Mouse (Mus musculus): ENCODE results near the gene Spdef. TPM values are rescaled to one million over a fixed set of nuclear protein-coding genes. Genes with fewer than 3 reads are reported as not detected.

The Spdef gene
- polyA plus RNA-seq, 1 experiment, result 57.5 TPM

GRCm38 (mm10) chr17:27748123-27748522, 19.4 kb upstream of the Spdef start:
- Histone ChIP-seq H3K4me1 (ENCODE audit: control insufficient read depth, insufficient read depth, insufficient read length, low read length) (no peaks in the 10 kb centered on the region), H3K27me3 (ENCODE audit: control insufficient read depth, insufficient read depth, low read length) (no peaks in the 10 kb centered on the region), H3K36me3 (ENCODE audit: control insufficient read depth, insufficient read depth, low read length) (peaks cover 12% of the 10 kb centered on the region), H3K4me3 (ENCODE audit: low read depth, low read length) (no peak overlapping the region), H3K27ac (ENCODE audit: insufficient read depth, low read depth, low read length) (no peak overlapping the region)
- 77% methylated on average over 2 of the region's 2 CpGs for WGBS
- TF ChIP-seq POLR2A (IDR thresholded peaks at IDR 0.05; ENCODE audit: low read depth, low read length) (no peak), CTCF (IDR thresholded peaks at IDR 0.05; ENCODE audit: extremely low read depth, insufficient read length, insufficient replicate concordance, low read depth, low read length) (no peak)

- H3K4me1 ChIP-seq (ENCODE audit: control insufficient read depth, insufficient read depth, insufficient read length, low read length), result no peaks in the 10 kb centered on the region
- no peak overlapping the region for H3K4me3 ChIP-seq (ENCODE audit: low read depth, low read length)
- H3K27me3 ChIP-seq (ENCODE audit: control insufficient read depth, insufficient read depth, low read length), result no peaks in the 10 kb centered on the region
- no peak for TF ChIP-seq POLR2A (IDR thresholded peaks at IDR 0.05; ENCODE audit: low read depth, low read length)
- TF ChIP-seq CTCF (IDR thresholded peaks at IDR 0.05; ENCODE audit: extremely low read depth, insufficient read length, insufficient replicate concordance, low read depth, low read length), result no peak
- H3K36me3 ChIP-seq (ENCODE audit: control insufficient read depth, insufficient read depth, low read length), result peaks cover 4% of the 10 kb centered on the region; the same call in 1 of the 2 replicates
- 74% methylated on average over 4 of the region's 4 CpGs for WGBS
- H3K27ac ChIP-seq (ENCODE audit: insufficient read depth, low read depth, low read length), result no peak overlapping the region
Measured at GRCm38 (mm10) chr17:27746446-27746845, 17.7 kb upstream of the Spdef start.

DNA sequence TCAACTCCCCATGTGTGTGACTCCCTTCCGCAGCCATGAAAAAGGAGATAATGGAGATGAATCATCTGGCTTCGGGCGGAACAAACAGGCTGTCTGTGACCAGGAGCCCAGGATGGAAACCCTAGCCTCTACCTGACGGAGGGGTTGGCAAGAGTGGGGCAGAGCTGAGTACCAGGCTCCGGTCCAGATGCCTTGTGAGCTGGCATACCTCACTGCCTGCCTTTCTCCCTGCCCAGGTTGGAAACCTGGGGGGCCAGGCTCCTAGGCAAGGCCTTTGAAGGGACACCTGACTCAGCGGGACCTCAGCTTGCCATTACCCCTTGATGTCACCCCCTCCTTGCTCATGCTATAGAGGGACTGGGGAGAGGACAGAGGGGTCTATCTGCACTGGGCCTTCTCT, 12.2 kb upstream of the Spdef start:
- H3K27me3 ChIP-seq (ENCODE audit: control insufficient read depth, insufficient read depth, low read length), result no peaks in the 10 kb centered on the region
- WGBS, result 84% methylated on average over 6 of the region's 6 CpGs
- H3K36me3 ChIP-seq (ENCODE audit: control insufficient read depth, insufficient read depth, low read length), result no peaks in the 10 kb centered on the region
- TF ChIP-seq CTCF (IDR thresholded peaks at IDR 0.05; ENCODE audit: extremely low read depth, insufficient read length, insufficient replicate concordance, low read depth, low read length) (no peak), POLR2A (IDR thresholded peaks at IDR 0.05; ENCODE audit: low read depth, low read length) (no peak)
- peaks cover 2% of the 10 kb centered on the region; the same call in 1 of the 2 replicates for H3K4me1 ChIP-seq (ENCODE audit: control insufficient read depth, insufficient read depth, insufficient read length, low read length)
- H3K27ac ChIP-seq (ENCODE audit: insufficient read depth, low read depth, low read length), result peak overlapping the region; percentile 68
- no peak overlapping the region for H3K4me3 ChIP-seq (ENCODE audit: low read depth, low read length)

DNA sequence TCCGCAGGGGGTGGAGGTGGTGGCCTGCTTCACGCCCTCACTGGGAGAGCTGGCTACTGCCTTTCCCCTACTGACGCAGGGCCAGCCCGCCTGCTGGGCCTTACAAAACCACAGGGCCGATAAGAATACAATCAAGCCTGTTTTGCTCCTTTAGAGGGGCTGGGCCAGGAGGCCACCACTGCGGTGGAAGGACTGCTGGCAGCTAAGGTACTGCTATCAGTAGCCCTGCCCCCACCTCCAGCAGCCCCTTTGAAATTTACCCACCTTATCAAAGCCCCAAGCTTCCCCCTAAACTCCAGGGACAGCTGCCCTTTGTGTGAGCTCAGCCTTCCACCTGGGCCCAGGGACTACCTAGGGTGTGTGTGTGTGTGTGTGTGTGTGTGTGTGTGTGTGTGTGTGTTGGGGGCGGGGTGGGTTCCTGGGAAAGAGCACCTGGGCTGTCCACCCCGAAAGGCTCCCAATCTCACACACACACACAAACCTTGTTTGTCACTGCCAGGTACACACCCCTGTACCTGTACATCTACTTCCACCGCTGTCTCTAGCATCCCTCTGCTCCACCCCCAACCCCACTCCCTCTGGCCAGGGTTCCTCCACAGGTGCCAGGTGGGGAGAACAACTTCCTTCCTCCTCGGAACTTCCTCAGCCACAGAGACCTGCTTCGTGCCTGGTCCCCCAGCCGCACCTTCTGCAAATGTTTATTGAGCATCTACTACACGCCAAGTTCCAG, 5.8 kb upstream of the Spdef start:
- TF ChIP-seq POLR2A (IDR thresholded peaks at IDR 0.05; ENCODE audit: low read depth, low read length), result no peak
- TF ChIP-seq CTCF (IDR thresholded peaks at IDR 0.05; ENCODE audit: extremely low read depth, insufficient read length, insufficient replicate concordance, low read depth, low read length), result no peak
- no peak overlapping the region for H3K4me3 ChIP-seq (ENCODE audit: low read depth, low read length)
- H3K36me3 ChIP-seq (ENCODE audit: control insufficient read depth, insufficient read depth, low read length), result no peaks in the 10 kb centered on the region
- H3K4me1 ChIP-seq (ENCODE audit: control insufficient read depth, insufficient read depth, insufficient read length, low read length), result no peaks in the 10 kb centered on the region
- 13% methylated on average over 13 of the region's 13 CpGs for WGBS
- H3K27me3 ChIP-seq (ENCODE audit: control insufficient read depth, insufficient read depth, low read length), result peaks cover 3% of the 10 kb centered on the region
- H3K27ac ChIP-seq (ENCODE audit: insufficient read depth, low read depth, low read length), result 0 out of 2 replicates have a peak overlapping the region, but pooled peaks have one; percentile 28

DNA sequence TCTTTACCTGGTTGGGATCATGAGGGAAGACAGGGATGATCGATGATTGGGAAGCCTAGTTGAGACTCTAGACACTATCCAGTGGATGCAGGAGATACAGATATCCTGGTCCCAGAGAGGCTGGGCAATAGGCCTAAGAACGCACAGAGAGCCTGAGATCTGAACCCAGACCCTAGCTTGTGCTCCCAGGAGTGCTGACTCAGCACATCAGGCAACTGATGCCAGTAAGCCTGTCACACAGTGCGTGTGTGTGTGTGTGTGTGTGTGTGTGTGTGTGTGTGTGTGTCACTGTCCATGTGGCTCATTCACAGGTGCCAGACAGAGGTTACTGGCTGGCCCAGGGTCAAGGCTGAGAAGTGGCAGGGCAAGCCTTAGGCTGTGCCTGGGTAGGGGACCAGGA, 3.9 kb upstream of the Spdef start:
- WGBS, result 76% methylated on average over 3 of the region's 3 CpGs

GRCm38 (mm10) chr17:27732152-27732551, 3.4 kb upstream of the Spdef start:
- 28% methylated on average over 5 of the region's 5 CpGs for WGBS
- H3K27me3 ChIP-seq (ENCODE audit: control insufficient read depth, insufficient read depth, low read length), result peaks cover 3% of the 10 kb centered on the region
- TF ChIP-seq CTCF (IDR thresholded peaks at IDR 0.05; ENCODE audit: extremely low read depth, insufficient read length, insufficient replicate concordance, low read depth, low read length) (no peak), POLR2A (IDR thresholded peaks at IDR 0.05; ENCODE audit: low read depth, low read length) (no peak)
- no peaks in the 10 kb centered on the region for H3K4me1 ChIP-seq (ENCODE audit: control insufficient read depth, insufficient read depth, insufficient read length, low read length)
- H3K27ac ChIP-seq (ENCODE audit: insufficient read depth, low read depth, low read length), result no peak overlapping the region
- no peak overlapping the region for H3K4me3 ChIP-seq (ENCODE audit: low read depth, low read length)
- no peaks in the 10 kb centered on the region for H3K36me3 ChIP-seq (ENCODE audit: control insufficient read depth, insufficient read depth, low read length)

More for the DNA sequence above, 3.9 kb upstream of the Spdef start:
- no peak for TF ChIP-seq POLR2A (IDR thresholded peaks at IDR 0.05; ENCODE audit: low read depth, low read length)
- TF ChIP-seq CTCF (IDR thresholded peaks at IDR 0.05; ENCODE audit: extremely low read depth, insufficient read length, insufficient replicate concordance, low read depth, low read length), result no peak
- peaks cover 3% of the 10 kb centered on the region for H3K27me3 ChIP-seq (ENCODE audit: control insufficient read depth, insufficient read depth, low read length)
- H3K27ac ChIP-seq (ENCODE audit: insufficient read depth, low read depth, low read length), result no peak overlapping the region
- no peak overlapping the region for H3K4me3 ChIP-seq (ENCODE audit: low read depth, low read length)
- no peaks in the 10 kb centered on the region for H3K36me3 ChIP-seq (ENCODE audit: control insufficient read depth, insufficient read depth, low read length)
- H3K4me1 ChIP-seq (ENCODE audit: control insufficient read depth, insufficient read depth, insufficient read length, low read length), result no peaks in the 10 kb centered on the region

DNA sequence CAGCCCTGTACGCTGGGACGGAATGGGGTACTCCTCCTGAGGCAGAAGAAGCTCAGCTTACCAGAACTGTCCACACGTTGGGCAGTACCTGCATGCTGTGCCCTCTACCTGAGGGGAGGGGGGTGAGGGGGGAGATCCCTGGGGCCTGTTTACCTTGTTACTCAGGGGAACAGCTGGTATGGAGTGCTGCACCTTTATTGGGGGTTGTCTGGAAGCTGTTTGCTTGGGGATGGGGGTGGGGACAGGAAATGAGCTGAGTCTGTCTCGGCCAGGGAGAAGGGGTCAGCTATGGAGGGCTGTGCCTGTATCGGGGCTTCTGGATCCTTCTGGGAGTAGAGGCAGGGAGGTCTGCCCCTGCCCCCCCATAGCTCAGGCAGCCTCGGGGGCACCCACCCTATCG, 2.2 kb downstream of the Spdef start:
- H3K4me1 ChIP-seq (ENCODE audit: control insufficient read depth, insufficient read depth, insufficient read length, low read length), result no peaks in the 10 kb centered on the region
- TF ChIP-seq CTCF (IDR thresholded peaks at IDR 0.05; ENCODE audit: extremely low read depth, insufficient read length, insufficient replicate concordance, low read depth, low read length) (no peak), POLR2A (IDR thresholded peaks at IDR 0.05; ENCODE audit: low read depth, low read length) (no peak)
- H3K4me3 ChIP-seq (ENCODE audit: low read depth, low read length), result peak overlapping the region; percentile 41
- H3K36me3 ChIP-seq (ENCODE audit: control insufficient read depth, insufficient read depth, low read length), result no peaks in the 10 kb centered on the region
- 36% methylated on average over 7 of the region's 7 CpGs for WGBS
- H3K27me3 ChIP-seq (ENCODE audit: control insufficient read depth, insufficient read depth, low read length), result peaks cover 3% of the 10 kb centered on the region; the same call in 1 of the 2 replicates
- H3K27ac ChIP-seq (ENCODE audit: insufficient read depth, low read depth, low read length), result 0 out of 2 replicates have a peak overlapping the region, but pooled peaks have one; percentile 2
